Mouse (Mus musculus) c-Kit-positive CD71-negative TER-119-negative erythroid progenitor cells, embryonic 14.5 days (primary cell): ENCODE results near the gene Sugp1.
"Not testable (repeated sequence)": the region's sequence is repeated elsewhere in the genome, so short reads cannot be mapped to it uniquely, and the experiment has no call there.

Experiments used
- DNase-seq: peaks from one replicate; pipeline ENCODE4 v3.0.0-alpha.2; 2013; ENCODE audit warnings: low read depth

Gene Sugp1

DNA sequence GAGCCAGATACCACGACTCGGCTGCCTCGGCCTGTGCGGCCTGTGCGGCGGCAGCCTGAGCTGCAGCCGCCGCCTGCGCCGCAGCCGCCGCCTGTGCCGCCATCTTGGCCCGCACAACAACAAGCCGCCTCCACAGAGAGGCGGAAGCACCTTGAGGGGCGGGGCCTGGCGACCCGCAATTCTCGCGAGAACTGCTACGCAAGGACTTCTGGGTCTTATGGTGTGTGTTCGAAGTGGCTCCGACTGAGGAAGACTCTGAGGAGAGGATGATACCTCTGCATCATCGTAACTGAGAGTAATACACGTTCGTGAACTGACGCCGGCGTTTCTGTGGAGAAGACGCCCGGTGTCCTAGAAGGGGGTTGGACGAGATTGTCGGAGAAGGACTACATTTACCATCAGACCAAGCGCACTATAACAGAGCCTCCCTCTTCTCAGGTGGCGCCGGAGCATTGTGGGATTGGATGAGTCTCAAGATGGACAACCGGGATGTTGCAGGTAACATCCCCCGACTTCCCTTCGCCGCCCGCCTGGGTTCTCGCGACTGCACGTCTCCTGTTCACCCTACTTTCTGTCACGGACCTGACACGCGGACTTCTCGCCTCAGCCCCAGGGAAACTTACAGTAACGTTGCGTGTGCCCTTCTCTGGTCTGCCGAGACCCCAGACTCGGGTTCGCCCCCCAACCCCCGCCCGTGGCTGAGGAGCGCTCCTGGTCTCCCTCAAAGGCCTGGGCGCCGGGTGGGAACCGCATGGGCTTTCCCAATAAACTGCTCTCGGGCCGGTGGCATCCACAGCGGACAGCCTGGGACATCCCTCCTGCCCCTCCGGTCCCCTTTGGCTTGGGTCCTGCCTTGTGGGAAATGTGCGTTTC lies at the start of gene Sugp1, which contains the start of gene Mau2:
Gene Sugp1 (plus strand): TSS at position 231 of the 873 bp plus-strand sequence.
Gene Mau2 (minus strand): TSS at position 152 of the 873 bp plus-strand sequence.
- peak; percentile 95 for DNase-seq

DNA sequence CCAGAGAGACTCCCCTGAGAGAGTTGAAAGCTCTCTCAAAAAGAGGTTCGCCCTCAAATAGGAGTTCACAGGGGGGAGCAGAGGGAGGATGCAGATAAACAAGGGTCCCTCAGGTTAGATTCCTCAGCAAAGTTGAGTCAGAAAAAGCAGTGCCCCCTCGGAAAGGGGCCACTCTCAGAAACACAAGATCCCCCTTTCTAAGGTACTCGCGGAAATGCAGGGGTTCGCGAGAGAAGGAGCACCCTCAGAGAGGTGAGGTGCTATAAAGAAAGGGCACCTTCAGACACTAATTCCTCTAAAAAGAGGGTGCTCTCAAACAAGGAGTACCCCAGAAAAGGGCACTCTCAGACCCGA lies 47.2 kb upstream of the Sugp1 start:
- DNase-seq, result no peak

DNA sequence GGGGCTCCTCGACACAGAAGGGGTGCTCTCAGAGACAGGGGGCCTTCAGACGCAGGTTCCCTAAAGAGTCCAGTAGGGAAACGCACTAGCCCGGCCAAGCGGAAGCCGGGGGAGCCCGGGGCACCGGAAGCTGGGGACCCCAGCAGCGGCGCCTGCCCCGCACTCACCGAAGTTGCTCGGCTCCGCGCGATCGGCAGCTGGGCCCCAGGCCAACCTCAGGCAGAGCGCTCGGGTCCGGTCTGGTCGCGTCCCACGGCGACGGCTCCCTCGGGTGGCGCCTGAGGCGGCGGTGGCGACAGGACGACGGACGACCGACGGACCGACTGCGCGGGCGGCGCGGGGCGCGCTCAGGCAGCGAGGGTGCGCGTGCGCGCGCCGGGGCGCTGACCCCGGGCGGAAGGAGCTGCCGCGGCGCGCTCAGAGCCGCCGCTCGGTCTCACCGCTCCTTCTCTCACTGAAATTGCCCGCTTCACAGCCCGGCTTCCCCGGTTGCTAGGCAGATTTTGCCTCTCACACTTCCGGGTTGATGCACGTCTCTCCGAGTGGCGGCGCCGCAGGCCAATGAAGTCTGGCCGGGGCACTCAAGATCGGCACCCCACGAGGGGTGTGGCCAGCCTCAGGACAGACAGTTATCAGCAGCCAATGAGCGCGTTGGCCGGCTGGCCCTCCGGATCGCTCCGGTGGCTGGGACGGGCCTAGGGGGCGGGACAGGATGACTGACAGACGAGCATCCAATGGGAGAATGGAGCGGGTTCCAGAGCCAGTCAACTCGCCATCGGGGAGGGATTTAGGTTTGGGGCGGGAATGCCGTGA lies 46.6 kb upstream of the Sugp1 start, which contains the start of gene Gatad2a:
Gene Gatad2a (minus strand): TSS at position 609 of the 813 bp plus-strand sequence.
- peak; percentile 98 for DNase-seq

GRCm38 (mm10) chr8:69996589-69997285 lies 45.9 kb upstream of the Sugp1 start:
- DNase-seq, result no peak

DNA sequence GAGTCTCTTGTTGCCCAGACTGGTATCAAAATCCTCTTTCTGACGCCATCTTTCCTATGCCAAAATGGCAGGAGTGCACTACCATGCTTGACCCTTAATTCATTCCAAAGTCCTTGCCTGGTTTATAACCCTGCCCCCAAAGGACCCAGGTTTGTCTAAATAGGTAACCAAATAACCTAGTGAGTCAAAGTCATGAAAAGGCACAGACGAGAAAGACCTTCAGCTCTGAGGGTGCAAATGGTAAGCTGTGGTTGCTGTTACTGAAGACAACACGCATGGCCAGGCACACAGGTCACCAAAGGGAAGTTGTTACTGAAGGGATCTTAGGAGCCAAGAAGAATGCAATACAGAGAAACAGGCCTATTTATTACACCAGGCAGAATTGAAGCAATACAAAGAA lies 43.9 kb upstream of the Sugp1 start:
- DNase-seq, result no peak

GRCm38 (mm10) chr8:69999236-69999635 lies 43.4 kb upstream of the Sugp1 start:
- no peak for DNase-seq

DNA sequence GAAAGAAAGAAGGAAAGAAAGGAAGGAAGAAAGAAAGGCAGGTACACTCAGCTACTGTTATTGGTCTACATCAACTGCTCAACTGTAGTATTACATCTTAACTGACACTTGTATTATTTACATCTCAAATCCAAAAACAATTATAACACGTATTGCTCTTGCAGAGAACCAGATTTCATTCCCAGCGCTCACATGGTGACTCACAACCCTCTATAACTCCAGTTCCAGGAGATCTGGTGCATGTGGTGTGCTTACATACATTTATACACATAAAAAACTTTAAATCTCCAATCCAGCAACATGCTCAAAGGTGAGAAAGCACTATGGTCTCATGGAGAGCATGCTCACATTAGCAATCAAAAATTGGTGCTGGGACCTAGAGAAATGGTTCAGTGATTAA lies 42.4 kb upstream of the Sugp1 start:
- DNase-seq, result no peak

GRCm38 (mm10) chr8:70001176-70001891 lies 41.3 kb upstream of the Sugp1 start:
- peak; percentile 74 for DNase-seq

DNA sequence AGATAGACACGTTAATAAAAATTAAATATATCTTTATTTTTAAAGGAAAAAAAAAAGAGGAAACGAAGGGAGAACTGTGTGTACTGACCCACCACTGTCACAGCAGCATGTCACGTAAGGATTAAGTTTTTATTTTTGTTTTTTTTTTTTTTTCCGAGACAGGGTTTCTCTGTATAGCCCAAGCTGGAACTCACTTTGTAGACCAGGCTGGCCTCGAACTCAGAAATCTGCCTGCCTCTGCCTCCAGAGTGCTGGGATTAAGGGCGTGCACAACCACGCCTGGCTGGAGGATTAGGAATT lies 40.8 kb upstream of the Sugp1 start:
- DNase-seq, result not testable (repeated sequence)

- DNase-seq, result no peak
Observed at GRCm38 (mm10) chr8:70003204-70003657, 39.4 kb upstream of the Sugp1 start.

DNA sequence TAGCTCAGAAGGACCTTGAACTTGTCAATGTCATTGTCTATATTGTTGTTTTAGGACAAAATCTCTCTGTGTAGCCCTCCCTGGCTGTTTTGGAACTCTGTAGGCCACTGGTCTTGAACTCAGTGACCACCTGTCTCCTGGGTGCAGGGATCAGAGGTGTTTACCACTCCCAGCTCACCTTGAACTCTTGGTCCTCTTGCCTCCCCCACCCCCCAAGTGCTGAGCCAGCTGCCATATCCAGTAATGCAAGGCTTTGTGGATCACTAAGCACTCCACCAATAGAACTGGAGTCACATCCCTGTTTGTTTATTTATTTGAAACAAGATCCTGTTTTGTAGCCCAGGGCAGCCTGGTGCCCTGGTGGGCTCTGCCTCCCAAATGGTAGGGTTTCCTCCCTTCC lies 38.3 kb upstream of the Sugp1 start:
- DNase-seq, result no peak

DNA sequence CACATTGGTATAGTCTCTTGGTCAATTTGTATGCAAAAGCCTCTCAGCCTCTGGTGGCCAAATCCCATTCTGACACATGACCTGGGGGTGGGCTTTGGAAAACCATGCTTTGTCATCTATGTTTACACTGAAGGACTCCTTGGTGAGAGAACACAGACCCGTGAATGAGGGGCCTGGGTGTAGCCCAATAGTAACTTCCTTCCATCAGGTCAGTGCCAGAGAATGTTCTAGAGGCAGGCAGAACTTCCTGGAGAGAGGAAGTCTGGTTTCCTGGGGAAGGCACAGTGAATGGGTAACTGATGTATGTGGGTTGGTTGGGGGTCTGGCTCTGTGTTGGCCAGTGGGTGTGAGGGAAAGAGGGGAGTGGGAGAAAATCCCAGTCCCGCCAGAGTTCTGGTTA lies 37.4 kb upstream of the Sugp1 start:
- no peak for DNase-seq

GRCm38 (mm10) chr8:70010796-70011195 lies 31.8 kb upstream of the Sugp1 start:
- not testable (repeated sequence) for DNase-seq

DNA sequence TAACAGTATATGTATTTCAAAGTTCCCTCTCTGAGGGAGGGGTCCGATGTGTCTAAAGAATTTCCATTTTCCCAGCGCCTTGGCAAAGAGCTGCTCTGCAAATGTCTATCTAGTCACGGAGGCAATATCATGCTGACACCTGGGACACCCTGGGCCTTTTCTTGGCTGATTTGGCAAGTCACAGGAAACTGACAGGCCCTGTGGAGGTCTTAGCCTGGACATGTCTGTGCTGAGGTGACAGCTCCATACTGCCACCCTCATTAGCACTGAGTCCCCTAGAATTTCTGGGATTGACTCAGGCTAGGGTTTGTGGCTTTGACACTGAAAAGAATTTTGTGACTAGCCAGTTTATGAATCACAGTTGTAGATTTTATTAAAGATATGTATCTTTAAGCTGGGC lies 30.3 kb upstream of the Sugp1 start:
- no peak for DNase-seq

GRCm38 (mm10) chr8:70012763-70013162 lies 29.9 kb upstream of the Sugp1 start:
- DNase-seq, result no peak

GRCm38 (mm10) chr8:70015017-70015416 lies 27.6 kb upstream of the Sugp1 start:
- no peak for DNase-seq

DNA sequence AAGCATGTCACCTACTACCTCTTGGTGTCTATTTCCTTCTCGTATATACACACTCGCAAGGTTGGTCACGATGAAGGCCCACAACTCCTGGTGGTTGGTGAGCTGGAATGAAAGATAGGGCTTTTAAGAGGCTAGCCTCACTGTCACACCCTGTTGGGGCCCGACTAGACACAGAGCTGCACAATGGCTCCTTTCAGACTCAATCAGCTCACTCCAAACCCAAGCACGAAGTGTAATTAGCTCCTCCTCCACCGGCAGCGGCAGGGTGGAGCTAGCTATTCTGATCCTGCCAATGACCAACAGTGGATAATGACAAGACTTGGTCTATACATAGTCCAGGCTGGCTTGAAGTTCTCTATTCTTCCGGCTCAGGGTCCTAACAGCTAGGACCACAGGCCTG lies 19.0 kb upstream of the Sugp1 start:
- DNase-seq, result no peak

- no peak for DNase-seq
Observed at GRCm38 (mm10) chr8:70026151-70026550, 16.5 kb upstream of the Sugp1 start.

DNA sequence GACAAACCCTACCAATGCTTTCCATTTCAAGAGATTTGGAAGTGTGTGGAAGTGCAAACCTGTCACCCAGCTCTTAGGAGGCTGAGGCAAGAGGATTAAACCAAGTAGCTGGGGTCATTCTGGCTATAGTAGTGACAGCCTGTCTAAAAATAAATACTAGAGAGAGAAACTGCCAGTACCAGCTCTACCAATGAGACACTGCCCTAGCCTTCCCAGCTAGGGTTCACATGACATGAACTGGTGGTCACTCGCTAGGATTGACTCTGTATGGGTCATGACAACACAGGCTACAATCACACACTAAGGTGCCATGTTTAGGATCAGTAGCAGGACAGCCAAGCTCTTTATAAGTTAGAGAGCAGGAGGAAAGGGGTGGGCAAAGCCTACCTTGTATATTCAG lies 12.4 kb upstream of the Sugp1 start:
- DNase-seq, result no peak

DNA sequence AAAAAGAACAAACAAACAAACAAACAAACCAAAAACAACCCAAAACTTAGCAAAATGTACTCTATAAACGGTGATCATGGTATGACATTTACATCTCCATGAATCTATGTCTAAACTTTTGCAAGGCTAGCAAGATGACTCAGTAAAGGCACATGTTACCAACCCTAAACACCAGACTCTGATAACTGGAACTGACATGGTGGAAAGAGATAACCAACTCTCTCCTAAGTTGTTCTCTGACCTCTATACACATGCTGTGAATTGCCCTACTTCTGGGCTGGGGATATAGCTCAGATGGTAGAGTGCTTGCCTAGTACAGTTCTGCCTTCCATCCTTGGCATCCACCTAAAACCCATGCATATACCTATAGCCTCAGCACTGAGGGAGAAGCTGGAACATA lies 4.6 kb upstream of the Sugp1 start:
- DNase-seq, result no peak

GRCm38 (mm10) chr8:70041885-70042546 lies 597 bp upstream of the Sugp1 start:
- DNase-seq, result no peak
